Mouse (Mus musculus) cerebellum, adult (tissue): Measurements from ENCODE around the gene Adss.

Source experiments
- ATAC-seq: cut with Nextera tagmentation; 2 replicates; pipeline ENCODE4 v1.9.2; 2017; ENCODE audit warnings: mild to moderate bottlenecking, moderate library complexity, mixed read lengths; ENCODE audit not compliant: insufficient number of reproducible peaks, low FRiP score, low TSS enrichment

The Adss gene

GRCm38 (mm10) chr1:177729043-177730024, 67.0 kb downstream of the Adss start, which contains the start of gene 1700016C15Rik:
Gene 1700016C15Rik, plus strand, starts transcription at chr1:177729814.
- no peak for ATAC-seq

GRCm38 (mm10) chr1:177727883-177728525, 68.3 kb downstream of the Adss start:
- no peak for ATAC-seq

- no peak for ATAC-seq
These were observed 69.4 kb downstream of the Adss start for GRCm38 (mm10) chr1:177726870-177727269.

GRCm38 (mm10) chr1:177723786-177724185, 72.5 kb downstream of the Adss start:
- no peak for ATAC-seq

GRCm38 (mm10) chr1:177719029-177719427, 77.3 kb downstream of the Adss start:
- ATAC-seq = no peak

- no peak for ATAC-seq
These were observed 77.8 kb downstream of the Adss start for GRCm38 (mm10) chr1:177718340-177719028.

- no peak for ATAC-seq
These were observed 79.1 kb downstream of the Adss start for GRCm38 (mm10) chr1:177717057-177717835.

- ATAC-seq = no peak
These were observed 79.9 kb downstream of the Adss start for GRCm38 (mm10) chr1:177716448-177716847.

GRCm38 (mm10) chr1:177714397-177715012, 81.8 kb downstream of the Adss start:
- ATAC-seq = no peak

GRCm38 (mm10) chr1:177713635-177714396, 82.5 kb downstream of the Adss start:
- no peak for ATAC-seq
